Mouse (Mus musculus) heart, adult 2 months (tissue): ENCODE measurements around the gene Trim2.

ENCODE experiments used
- CTCF ChIP-seq: fragments of 200-600 bp; IDR thresholded peaks from 2 replicates; pipeline ENCODE4 v1.8.1; 2022; ENCODE audit warnings: antibody characterized with exemption, mild to moderate bottlenecking, moderate library complexity
- EP300 ChIP-seq: fragments of 200-500 bp; IDR thresholded peaks from 2 replicates; pipeline ENCODE4 v1.6.1; 2011; ENCODE audit warnings: low read depth, low read length, control low read depth; ENCODE audit not compliant: insufficient read depth
- POLR2A ChIP-seq: fragments of 200-500 bp; IDR thresholded peaks from 2 replicates; pipeline ENCODE4 v1.6.1; 2011; ENCODE audit warnings: mild to moderate bottlenecking, low read depth, low read length, control low read depth; ENCODE audit not compliant: insufficient read depth

- no peak for TF ChIP-seq EP300
- no peak for TF ChIP-seq POLR2A
- no peak for TF ChIP-seq CTCF
Observed at GRCm38 (mm10) chr3:84219720-84220273, 86.9 kb downstream of the Trim2 start.
